8 mouse cellular contexts compared by ENCODE assay signal in the genomic region with DNA sequence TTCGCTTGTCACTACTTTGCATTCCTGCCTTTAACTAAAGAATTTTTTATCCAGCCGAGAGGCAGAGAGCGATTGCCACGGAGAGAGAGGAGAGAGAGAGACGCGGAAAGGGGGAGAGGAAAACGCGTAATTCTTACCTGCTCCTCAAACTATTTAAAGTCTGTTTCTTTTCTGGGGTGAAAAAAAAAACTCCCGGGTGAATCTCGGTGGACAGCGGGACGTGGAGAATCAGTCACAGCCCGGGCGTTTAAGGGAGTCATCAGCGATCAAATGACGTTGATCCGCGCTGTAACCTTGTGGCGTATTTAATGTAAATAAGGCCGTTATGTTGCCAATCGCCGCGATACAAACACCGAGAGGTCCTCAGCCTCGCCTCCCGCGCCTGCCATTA. TPM values are rescaled to one million over a fixed set of nuclear protein-coding genes. Genes with fewer than 3 reads are reported as not detected.
DNase-seq lines count a peak whose midpoint lies in the region; ATAC-seq and TF ChIP-seq lines count a peak whose summit lies in the region.

A gene (minus strand): TSS at position 330 of the 391 bp plus-strand sequence.

- H3K9ac ChIP-seq in kidney, embryonic 14.5 days (ENCODE audit: low read depth, low read length), result peak within 1 kb of the TSS; percentile 61; the same call in 1 of the 2 replicates
- peak within 1 kb of the TSS; percentile 66; the same call in 1 of the 2 replicates for H3K9ac ChIP-seq in heart, embryonic 12.5 days

- no peaks in the 10 kb centered on the region for H3K36me3 ChIP-seq in kidney, embryonic 14.5 days (ENCODE audit: control insufficient read depth, insufficient read depth, low read length)
- H3K36me3 ChIP-seq in heart, embryonic 12.5 days, result no peaks in the 10 kb centered on the region

- no peak for DNase-seq in kidney, postnatal 10 days
- peak; percentile 65 to 69 for DNase-seq in cerebellum, adult 2 months
- DNase-seq in left cerebral cortex, postnatal 36 days (ENCODE audit: low spot score in 2 of 2), result peak in 1 of 2 experiments; percentile 18
- DNase-seq in urinary bladder, postnatal 10 days (ENCODE audit: low spot score), result no peak
- no peak for DNase-seq in gastrocnemius, postnatal 14 days

- H3K4me2 ChIP-seq in kidney, embryonic 14.5 days (replicated peaks; ENCODE audit: low read depth, low read length), result peak within 1 kb of the TSS; percentile 95
- peak within 1 kb of the TSS; percentile 97 for H3K4me2 ChIP-seq in heart, embryonic 12.5 days

- peak; percentile 28; the same call in 1 of the 2 replicates for TF ChIP-seq POLR2A in cerebellum, adult 2 months (IDR thresholded peaks at IDR 0.05; ENCODE audit: borderline replicate concordance, insufficient read depth, low read length)
- TF ChIP-seq POLR2A in olfactory bulb, adult 2 months (IDR thresholded peaks at IDR 0.05; ENCODE audit: insufficient read depth, low read depth, low read length), result no peak

- H3K4me3 ChIP-seq in kidney, embryonic 14.5 days (ENCODE audit: low read length), result peak within 1 kb of the TSS; percentile 55
- peak within 1 kb of the TSS; percentile 92 for H3K4me3 ChIP-seq in cerebellum, adult 2 months (replicated peaks; ENCODE audit: insufficient read depth, low read depth, low read length)
- H3K4me3 ChIP-seq in heart, embryonic 12.5 days, result peak within 1 kb of the TSS; percentile 67
- H3K4me3 ChIP-seq in olfactory bulb, adult 2 months (ENCODE audit: insufficient read depth, low read depth, low read length), result peak within 1 kb of the TSS; percentile 32

- under 1% methylated on average over 27 of the region's 27 CpGs for WGBS in kidney, embryonic 14.5 days
- under 1% methylated on average over 27 of the region's 27 CpGs for WGBS in cerebellum, adult 2 months
- under 1% methylated on average over 27 of the region's 27 CpGs for WGBS in heart, embryonic 12.5 days
- 11% methylated on average over 27 of the region's 27 CpGs for WGBS in olfactory bulb, adult 2 months

- H3K4me1 ChIP-seq in kidney, embryonic 14.5 days (ENCODE audit: control insufficient read depth, insufficient read depth, low read length), result peaks cover 5% of the 10 kb centered on the region; the same call in 1 of the 2 replicates
- H3K4me1 ChIP-seq in cerebellum, adult 2 months (ENCODE audit: control insufficient read depth, insufficient read depth, low read length), result 0 out of 2 replicates have a peak, but pooled peaks cover 3% of the 10 kb centered on the region
- H3K4me1 ChIP-seq in heart, embryonic 12.5 days (replicated peaks), result peaks cover 15% of the 10 kb centered on the region
- H3K4me1 ChIP-seq in olfactory bulb, adult 2 months (ENCODE audit: control insufficient read depth, insufficient read depth, low read length), result peaks cover 32% of the 10 kb centered on the region

- H3K9me3 ChIP-seq in kidney, embryonic 14.5 days (ENCODE audit: control insufficient read depth, low read length), result no peaks in the 10 kb centered on the region
- no peaks in the 10 kb centered on the region for H3K9me3 ChIP-seq in heart, embryonic 12.5 days (replicated peaks)

- H3K27me3 ChIP-seq in kidney, embryonic 14.5 days (ENCODE audit: control insufficient read depth, insufficient read depth, low read length), result peaks cover 53% of the 10 kb centered on the region
- H3K27me3 ChIP-seq in cerebellum, adult 2 months (ENCODE audit: control insufficient read depth, insufficient read depth, low read length), result no peaks in the 10 kb centered on the region
- peaks cover 70% of the 10 kb centered on the region for H3K27me3 ChIP-seq in heart, embryonic 12.5 days (replicated peaks)

- TF ChIP-seq CTCF in cerebellum, adult 2 months (IDR thresholded peaks at IDR 0.05; ENCODE audit: borderline replicate concordance, insufficient read depth, low read depth, low read length), result no peak
- TF ChIP-seq CTCF in olfactory bulb, adult 2 months (IDR thresholded peaks at IDR 0.05; ENCODE audit: insufficient read depth, low read depth, low read length), result no peak

- intact Hi-C loops in left cerebral cortex, postnatal 36 days (cut with DNase I), result loop anchor here (5.0 to 10.0 kb wide), 5 partner anchors 149 to 401 kb away; no protein-coding TSS in a partner anchor
- intact Hi-C loops in gastrocnemius, postnatal 14 days (cut with DNase I; ENCODE audit: low total_unique reads), result loop anchor here (5.0 kb wide), 1 partner anchor 396 kb away; no protein-coding TSS in a partner anchor

- ATAC-seq in kidney, embryonic 14.5 days (ENCODE audit: low FRiP score, low TSS enrichment), result no peak
- ATAC-seq in heart, embryonic 12.5 days (ENCODE audit: insufficient number of reproducible peaks, low FRiP score), result no peak

- H3K27ac ChIP-seq in kidney, embryonic 14.5 days (ENCODE audit: low read depth, low read length), result no peak within 1 kb of the TSS
- H3K27ac ChIP-seq in cerebellum, adult 2 months (ENCODE audit: insufficient read depth, low read length), result peak within 1 kb of the TSS; percentile 81
- H3K27ac ChIP-seq in heart, embryonic 12.5 days (ENCODE audit: poor library complexity, severe bottlenecking), result no peak within 1 kb of the TSS
- H3K27ac ChIP-seq in olfactory bulb, adult 2 months (ENCODE audit: insufficient read depth, low read depth, low read length), result peak within 1 kb of the TSS; percentile 24; the same call in 1 of the 2 replicates

RNA-seq across cellular contexts. Expression of the gene that starts here (rescaled TPM):
- 7.4 and 9.2 TPM in 2 replicates for polyA plus RNA-seq in kidney, embryonic 14.5 days (2014; fragmentation: Nextera tagmentation; extraction: Ambion mirVana)
- 38.5 and 40.0 TPM in 2 replicates for polyA plus RNA-seq in cerebellum, adult 2 months (2012; rRNA removed)
- polyA plus RNA-seq in heart, embryonic 12.5 days (2016; fragmentation: Nextera tagmentation; extraction: Ambion mirVana), result 4.7 and 5.1 TPM in 2 replicates
- 10 to 100 TPM; 30.4 to 46.5 TPM for total RNA-seq in left cerebral cortex, postnatal 36 days (2021)
- polyA plus RNA-seq in olfactory bulb, adult 2 months (2012; ENCODE audit: insufficient read depth, insufficient read length, low replicate concordance, missing spikeins), result not detected in 2 replicates
- total RNA-seq in gastrocnemius, postnatal 14 days (2021), result 1 to 10 TPM; 2.2 to 2.7 TPM

Comparison
In these comparisons a context has a peak if more than half of its experiments do, and no peak if none do; other contexts are left out.
1. RNA of the gene that starts here (total RNA-seq): 30.4 to 46.5 TPM in left cerebral cortex, postnatal 36 days; 2.2 to 2.7 TPM in gastrocnemius, postnatal 14 days; every median in the first group is over 4 times any median in the second.
2. H3K27ac ChIP-seq: peak in cerebellum, adult 2 months (single experiment) and olfactory bulb, adult 2 months (single experiment); none in kidney, embryonic 14.5 days (single experiment) and heart, embryonic 12.5 days (single experiment).
3. H3K4me3 ChIP-seq: peak in every context shown above with its lines; median percentile 92 in cerebellum, adult 2 months; 67 in heart, embryonic 12.5 days; 55 in kidney, embryonic 14.5 days; 32 in olfactory bulb, adult 2 months.
4. DNase-seq: peak in cerebellum, adult 2 months (2 of 2); none in kidney, postnatal 10 days (single experiment), urinary bladder, postnatal 10 days (single experiment) and gastrocnemius, postnatal 14 days (single experiment).